Mouse (Mus musculus) neural tube, embryonic 13.5 days (tissue): Measurements from ENCODE around the gene Isy1. TPM values are rescaled to one million over a fixed set of nuclear protein-coding genes. Genes with fewer than 3 reads are reported as not detected.

Source experiments
- ATAC-seq: fragments of 200-750 bp; cut with Nextera tagmentation; 2 replicates; pipeline ENCODE4 v1.8.0; 2017; ENCODE audit warnings: low read depth, mild to moderate bottlenecking, moderate TSS enrichment, moderate library complexity
- H3K27ac ChIP-seq: fragments of 300-500 bp; sonication (generic); replicated peaks from 2 replicates; pipeline ENCODE4 v1.5.1; 2015; ENCODE audit warnings: moderate library complexity, mild to moderate bottlenecking, inconsistent platforms
- H3K27me3 ChIP-seq: fragments of 300-500 bp; sonication (generic); 2 replicates; pipeline ENCODE4 v1.6.1; 2015; ENCODE audit warnings: mild to moderate bottlenecking, inconsistent platforms
- H3K36me3 ChIP-seq: fragments of 300-500 bp; sonication (generic); 2 replicates; pipeline ENCODE4 v1.6.1; 2015; ENCODE audit warnings: mild to moderate bottlenecking, inconsistent platforms
- H3K4me1 ChIP-seq: fragments of 300-500 bp; sonication (generic); replicated peaks from 2 replicates; pipeline ENCODE4 v1.6.1; 2015; ENCODE audit warnings: inconsistent platforms
- H3K4me2 ChIP-seq: fragments of 300-500 bp; sonication (generic); 2 replicates; pipeline ENCODE4 v1.6.1; 2015; ENCODE audit warnings: inconsistent platforms, mild to moderate bottlenecking, moderate library complexity
- H3K4me3 ChIP-seq: fragments of 300-500 bp; sonication (generic); 2 replicates; pipeline ENCODE4 v1.5.1; 2015; ENCODE audit warnings: mild to moderate bottlenecking, inconsistent platforms
- H3K9ac ChIP-seq: fragments of 300-500 bp; sonication (generic); 2 replicates; pipeline ENCODE4 v1.6.1; 2015; ENCODE audit warnings: moderate library complexity, mild to moderate bottlenecking, inconsistent platforms
- H3K9me3 ChIP-seq: fragments of 300-500 bp; sonication (generic); 2 replicates; pipeline ENCODE4 v1.6.1; 2016; ENCODE audit warnings: inconsistent platforms
- WGBS: fragments of 180-500 bp; shearing (Covaris S2); methylation state at CpG from one replicate; pipeline ENCODE4 v1.1.7; 2015; 5-methylcytosine and 5-hydroxymethylcytosine counted together
- polyA plus RNA-seq: library from polyadenylated mRNA; unstranded; fragments of >200 nt; fragmentation: Nextera tagmentation; extraction: Ambion mirVana; gene quantifications from 2 replicates; pipeline ENCODE4 v1.2.1, GENCODE M21; 2015

Gene Isy1
- polyA plus RNA-seq, result 28.9 and 31.0 TPM in 2 replicates

GRCm38 (mm10) chr6:87838551-87839197 lies at the start of gene Isy1:
TSS of gene Isy1 (minus strand) at chr6:87838798.
- Histone ChIP-seq H3K9me3 (no peaks in the 10 kb centered on the region), H3K36me3 (peaks cover 47% of the 10 kb centered on the region)
- under 1% methylated on average over 46 of the region's 46 CpGs for WGBS

GRCm38 (mm10) chr6:87887594-87888233 lies 49.1 kb upstream of the Isy1 start, which contains the start of gene Copg1:
TSS of gene Copg1 (plus strand) at chr6:87887814.
- Histone ChIP-seq H3K27ac (peak within 1 kb of the TSS; percentile 80), H3K9me3 (no peaks in the 10 kb centered on the region), H3K4me3 (peak within 1 kb of the TSS; percentile 89), H3K4me2 (peak within 1 kb of the TSS; percentile 89), H3K4me1 (peaks cover 11% of the 10 kb centered on the region), H3K9ac (peak within 1 kb of the TSS; percentile 97), H3K36me3 (peaks cover 34% of the 10 kb centered on the region), H3K27me3 (no peaks in the 10 kb centered on the region)
- ATAC-seq, result peak; percentile 95
- WGBS, result under 1% methylated on average over 31 of the region's 31 CpGs

More at GRCm38 (mm10) chr6:87838551-87839197, at the start of gene Isy1:
- Histone ChIP-seq H3K4me2 (peak within 1 kb of the TSS; percentile 76), H3K27me3 (no peaks in the 10 kb centered on the region), H3K4me3 (peak within 1 kb of the TSS; percentile 84), H3K9ac (peak within 1 kb of the TSS; percentile 91), H3K27ac (peak within 1 kb of the TSS; percentile 96), H3K4me1 (peaks cover 23% of the 10 kb centered on the region)
- ATAC-seq, result peak; percentile 98

GRCm38 (mm10) chr6:87886721-87887120 lies 48.1 kb upstream of the Isy1 start:
- no peak overlapping the region for H3K4me3 ChIP-seq
- peaks cover 24% of the 10 kb centered on the region for H3K36me3 ChIP-seq
- H3K27me3 ChIP-seq, result no peaks in the 10 kb centered on the region
- H3K9me3 ChIP-seq, result no peaks in the 10 kb centered on the region
- H3K9ac ChIP-seq, result no peak overlapping the region
- no peak overlapping the region for H3K4me2 ChIP-seq
- H3K27ac ChIP-seq, result no peak overlapping the region
- no peak for ATAC-seq
- WGBS, result 93% methylated on average over 1 of the region's 1 CpGs
- H3K4me1 ChIP-seq, result peaks cover 11% of the 10 kb centered on the region

- Histone ChIP-seq H3K27ac (no peak overlapping the region), H3K9ac (no peak overlapping the region), H3K36me3 (no peaks in the 10 kb centered on the region), H3K4me3 (no peak overlapping the region), H3K27me3 (no peaks in the 10 kb centered on the region), H3K9me3 (no peaks in the 10 kb centered on the region), H3K4me2 (no peak overlapping the region), H3K4me1 (no peaks in the 10 kb centered on the region; the same call in 1 of the 2 replicates)
- no peak for ATAC-seq
- 59% methylated on average over 4 of the region's 4 CpGs for WGBS
Measured at GRCm38 (mm10) chr6:87882816-87883215, 44.2 kb upstream of the Isy1 start.

- WGBS, result 78% methylated on average over 3 of the region's 3 CpGs
- Histone ChIP-seq H3K27me3 (no peaks in the 10 kb centered on the region), H3K27ac (no peak overlapping the region), H3K9me3 (no peaks in the 10 kb centered on the region), H3K36me3 (no peaks in the 10 kb centered on the region), H3K4me3 (no peak overlapping the region), H3K4me2 (no peak overlapping the region), H3K4me1 (no peaks in the 10 kb centered on the region; the same call in 1 of the 2 replicates), H3K9ac (no peak overlapping the region)
- ATAC-seq, result no peak
Measured at GRCm38 (mm10) chr6:87882221-87882620, 43.6 kb upstream of the Isy1 start.

GRCm38 (mm10) chr6:87879628-87880027 lies 41.0 kb upstream of the Isy1 start:
- H3K4me2 ChIP-seq, result no peak overlapping the region
- no peak overlapping the region for H3K4me3 ChIP-seq
- no peak overlapping the region for H3K27ac ChIP-seq
- H3K27me3 ChIP-seq, result no peaks in the 10 kb centered on the region
- WGBS, result 75% methylated on average over 3 of the region's 3 CpGs
- H3K4me1 ChIP-seq, result no peaks in the 10 kb centered on the region
- H3K36me3 ChIP-seq, result no peaks in the 10 kb centered on the region
- H3K9ac ChIP-seq, result no peak overlapping the region
- no peaks in the 10 kb centered on the region for H3K9me3 ChIP-seq
- ATAC-seq, result no peak

GRCm38 (mm10) chr6:87879010-87879409 lies 40.4 kb upstream of the Isy1 start:
- ATAC-seq, result no peak
- no peak overlapping the region for H3K4me2 ChIP-seq
- no peak overlapping the region for H3K27ac ChIP-seq
- no peak overlapping the region for H3K4me3 ChIP-seq
- no peaks in the 10 kb centered on the region for H3K36me3 ChIP-seq
- no peaks in the 10 kb centered on the region for H3K9me3 ChIP-seq
- H3K27me3 ChIP-seq, result no peaks in the 10 kb centered on the region
- no peak overlapping the region for H3K9ac ChIP-seq
- no peaks in the 10 kb centered on the region for H3K4me1 ChIP-seq
- WGBS, result 53% methylated on average over 4 of the region's 4 CpGs

- Histone ChIP-seq H3K27me3 (no peaks in the 10 kb centered on the region), H3K27ac (no peak overlapping the region), H3K4me2 (no peak overlapping the region), H3K4me1 (no peaks in the 10 kb centered on the region), H3K4me3 (no peak overlapping the region), H3K36me3 (no peaks in the 10 kb centered on the region), H3K9ac (no peak overlapping the region), H3K9me3 (no peaks in the 10 kb centered on the region)
- no peak for ATAC-seq
- 80% methylated on average over 13 of the region's 13 CpGs for WGBS
Measured at GRCm38 (mm10) chr6:87876068-87876643, 37.6 kb upstream of the Isy1 start.

- no peak for ATAC-seq
Measured at GRCm38 (mm10) chr6:87875562-87875961, 37.0 kb upstream of the Isy1 start.

GRCm38 (mm10) chr6:87875083-87875482 lies 36.5 kb upstream of the Isy1 start:
- Histone ChIP-seq H3K4me1 (no peaks in the 10 kb centered on the region), H3K27ac (no peak overlapping the region), H3K4me2 (no peak overlapping the region), H3K9ac (no peak overlapping the region), H3K4me3 (no peak overlapping the region), H3K36me3 (no peaks in the 10 kb centered on the region), H3K9me3 (no peaks in the 10 kb centered on the region), H3K27me3 (no peaks in the 10 kb centered on the region)
- no peak for ATAC-seq
- WGBS, result 86% methylated on average over 1 of the region's 1 CpGs

More at GRCm38 (mm10) chr6:87875562-87875961, 37.0 kb upstream of the Isy1 start:
- Histone ChIP-seq H3K27me3 (no peaks in the 10 kb centered on the region), H3K4me1 (no peaks in the 10 kb centered on the region), H3K27ac (no peak overlapping the region), H3K9ac (no peak overlapping the region), H3K9me3 (no peaks in the 10 kb centered on the region), H3K36me3 (no peaks in the 10 kb centered on the region), H3K4me2 (no peak overlapping the region), H3K4me3 (no peak overlapping the region)
- 88% methylated on average over 7 of the region's 7 CpGs for WGBS

- no peak overlapping the region for H3K27ac ChIP-seq
- 92% methylated on average over 2 of the region's 2 CpGs for WGBS
- ATAC-seq, result no peak
Measured at GRCm38 (mm10) chr6:87873963-87874362, 35.4 kb upstream of the Isy1 start.

GRCm38 (mm10) chr6:87873104-87873503 lies 34.5 kb upstream of the Isy1 start:
- no peak overlapping the region for H3K4me3 ChIP-seq
- 52% methylated on average over 1 of the region's 1 CpGs for WGBS

More at GRCm38 (mm10) chr6:87873963-87874362, 35.4 kb upstream of the Isy1 start:
- H3K36me3 ChIP-seq, result no peaks in the 10 kb centered on the region
- no peaks in the 10 kb centered on the region for H3K4me1 ChIP-seq
- H3K4me2 ChIP-seq, result no peak overlapping the region
- no peaks in the 10 kb centered on the region for H3K9me3 ChIP-seq
- no peak overlapping the region for H3K4me3 ChIP-seq
- no peak overlapping the region for H3K9ac ChIP-seq
- no peaks in the 10 kb centered on the region for H3K27me3 ChIP-seq

More at GRCm38 (mm10) chr6:87873104-87873503, 34.5 kb upstream of the Isy1 start:
- Histone ChIP-seq H3K4me1 (no peaks in the 10 kb centered on the region), H3K9me3 (no peaks in the 10 kb centered on the region), H3K27me3 (no peaks in the 10 kb centered on the region), H3K4me2 (no peak overlapping the region), H3K27ac (no peak overlapping the region), H3K36me3 (no peaks in the 10 kb centered on the region), H3K9ac (no peak overlapping the region)
- ATAC-seq, result no peak
